8 mouse cellular contexts compared by ENCODE assay signal in genomic region chr5:142723520-142724133, GRCm38 (mm10). TPM values are rescaled to one million over a fixed set of nuclear protein-coding genes. Genes with fewer than 3 reads are reported as not detected.
A peak's percentile ranks its signal among the peaks of the same experiment; 100 is the strongest.
DNase-seq lines count a peak whose midpoint lies in the region; ATAC-seq lines count a peak whose summit lies in the region.

No protein-coding gene starts in this region.

- peak overlapping the region; percentile 11; the same call in 1 of the 2 replicates for H3K27ac ChIP-seq in forebrain, embryonic 10.5 days

- peak; percentile 42; the same call in 1 of the 2 replicates for ATAC-seq in cerebellum, adult (ENCODE audit: insufficient number of reproducible peaks, low FRiP score, low TSS enrichment)
- ATAC-seq in hematopoietic stem cell, adult 5-6 weeks (replicated peaks in 1 of 2; ENCODE audit: insufficient read depth in 1 of 2, low FRiP score in 2 of 2, low TSS enrichment in 1 of 2, low read depth in 1 of 2, poor library complexity in 2 of 2, severe bottlenecking in 2 of 2) = peak; percentile 73 to 89

- H3K4me3 ChIP-seq in forebrain, embryonic 10.5 days = no peak overlapping the region

- WGBS in forebrain, embryonic 10.5 days = 15% methylated on average over 7 of the region's 7 CpGs

- H3K9me3 ChIP-seq in forebrain, embryonic 10.5 days = peaks cover 14% of the 10 kb centered on the region

- peaks cover 13% of the 10 kb centered on the region for H3K4me1 ChIP-seq in forebrain, embryonic 10.5 days

- H3K27me3 ChIP-seq in forebrain, embryonic 10.5 days (ENCODE audit: poor library complexity, severe bottlenecking) = no peaks in the 10 kb centered on the region

- DNase-seq in cerebellum, adult 11-12 months = no peak
- DNase-seq in c-Kit-negative CD71-positive TER-119-positive erythroid progenitor cells, embryonic 14.5 days (ENCODE audit: low read depth, low spot score) = peak; percentile 44
- DNase-seq in forebrain, embryonic 10.5 days (ENCODE audit: extremely low spot score, low spot score) = peak; percentile 72
- DNase-seq in layer of hippocampus, adult 9-10 months (ENCODE audit: low spot score) = peak; percentile 38
- DNase-seq in lung, postnatal 4 days = peak; percentile 52 to 71
- peak; percentile 76 for DNase-seq in right cerebral cortex, postnatal 4 days

- peaks cover 72% of the 10 kb centered on the region for H3K36me3 ChIP-seq in forebrain, embryonic 10.5 days (replicated peaks)

RNA-seq across cellular contexts. Expression of gene Slc29a4, which starts 31.3 kb away (rescaled TPM):
- 19.8 and 21.4 TPM in 2 replicates for polyA plus RNA-seq in forebrain, embryonic 10.5 days (2016; fragmentation: Nextera tagmentation; extraction: Ambion mirVana)
- 0.06 TPM in 1 of 2 replicates, not detected in the other for total RNA-seq in hematopoietic stem cell, adult 5-6 weeks (2017)
